Mouse (Mus musculus) hindbrain, embryonic 15.5 days (tissue): ENCODE measurements at regions not wholly inside any gene's neighbourhood (a gene's known extent, or its start where the extent isn't known, plus 50 kb on each side); places are given as distances from the start of the nearest gene placed in this dataset.
A peak's percentile ranks its signal among the peaks of the same experiment; 100 is the strongest.

Experiments used
- ATAC-seq: fragments of 200-750 bp; cut with Nextera tagmentation; 2 replicates; pipeline ENCODE4 v1.8.0; 2017; ENCODE audit warnings: low read depth, moderate number of reproducible peaks, moderate TSS enrichment; ENCODE audit not compliant: low FRiP score
- H3K27ac ChIP-seq: fragments of 300-500 bp; sonication (generic); replicated peaks from 2 replicates; pipeline ENCODE4 v1.5.1; 2015; ENCODE audit warnings: mild to moderate bottlenecking, inconsistent platforms
- H3K27me3 ChIP-seq: fragments of 300-500 bp; sonication (generic); 2 replicates; pipeline ENCODE4 v1.6.1; 2015; ENCODE audit warnings: control low read depth, inconsistent platforms
- H3K36me3 ChIP-seq: fragments of 300-500 bp; sonication (generic); 2 replicates; pipeline ENCODE4 v1.6.1; 2015; ENCODE audit warnings: control low read depth, inconsistent platforms
- H3K4me1 ChIP-seq: fragments of 300-500 bp; sonication (generic); replicated peaks from 2 replicates; pipeline ENCODE4 v1.6.1; 2015; ENCODE audit warnings: control low read depth, inconsistent platforms
- H3K4me2 ChIP-seq: fragments of 300-500 bp; sonication (generic); 2 replicates; pipeline ENCODE4 v1.6.1; 2015; ENCODE audit warnings: moderate library complexity, mild to moderate bottlenecking, inconsistent platforms
- H3K4me3 ChIP-seq: fragments of 300-500 bp; sonication (generic); 2 replicates; pipeline ENCODE4 v1.5.1; 2015; ENCODE audit warnings: mild to moderate bottlenecking, inconsistent platforms
- H3K9ac ChIP-seq: fragments of 300-500 bp; sonication (generic); 2 replicates; pipeline ENCODE4 v1.6.1; 2015; ENCODE audit warnings: inconsistent platforms
- H3K9me3 ChIP-seq: fragments of 300-500 bp; sonication (generic); 2 replicates; pipeline ENCODE4 v1.6.1; 2016; ENCODE audit warnings: control low read depth, inconsistent platforms
- WGBS: fragments of 180-500 bp; shearing (Covaris S2); methylation state at CpG from one replicate; pipeline ENCODE4 v1.1.7; 2015; 5-methylcytosine and 5-hydroxymethylcytosine counted together

GRCm38 (mm10) chr10:25620939-25621746, 85.1 kb upstream of the Smlr1 start:
- WGBS, result 27% methylated on average over 10 of the region's 10 CpGs
- ATAC-seq, result peak; percentile 83
- Histone ChIP-seq H3K9me3 (no peaks in the 10 kb centered on the region), H3K36me3 (no peaks in the 10 kb centered on the region), H3K4me2 (peak overlapping the region; percentile 36; the same call in 1 of the 2 replicates), H3K4me3 (no peak overlapping the region), H3K9ac (no peak overlapping the region), H3K27me3 (no peaks in the 10 kb centered on the region), H3K4me1 (peaks cover 14% of the 10 kb centered on the region), H3K27ac (peak overlapping the region; percentile 46)

GRCm38 (mm10) chr10:25619702-25620101, 83.6 kb upstream of the Smlr1 start:
- peaks cover 14% of the 10 kb centered on the region for H3K4me1 ChIP-seq
- ATAC-seq, result no peak
- H3K4me3 ChIP-seq, result no peak overlapping the region
- no peaks in the 10 kb centered on the region for H3K9me3 ChIP-seq
- H3K4me2 ChIP-seq, result no peak overlapping the region
- H3K27me3 ChIP-seq, result no peaks in the 10 kb centered on the region
- H3K9ac ChIP-seq, result no peak overlapping the region
- WGBS, result 94% methylated on average over 2 of the region's 2 CpGs
- no peak overlapping the region for H3K27ac ChIP-seq
- no peaks in the 10 kb centered on the region for H3K36me3 ChIP-seq

GRCm38 (mm10) chr10:25601471-25601870, 65.4 kb upstream of the Smlr1 start:
- Histone ChIP-seq H3K4me3 (no peak overlapping the region), H3K27me3 (no peaks in the 10 kb centered on the region), H3K36me3 (no peaks in the 10 kb centered on the region), H3K9me3 (no peaks in the 10 kb centered on the region), H3K4me2 (no peak overlapping the region), H3K4me1 (no peaks in the 10 kb centered on the region), H3K9ac (no peak overlapping the region), H3K27ac (no peak overlapping the region)
- ATAC-seq, result no peak
- WGBS, result 98% methylated on average over 2 of the region's 2 CpGs

GRCm38 (mm10) chr10:25589316-25589645, 53.2 kb upstream of the Smlr1 start:
- Histone ChIP-seq H3K27ac (no peak overlapping the region), H3K9me3 (no peaks in the 10 kb centered on the region), H3K4me1 (no peaks in the 10 kb centered on the region), H3K4me3 (no peak overlapping the region), H3K27me3 (no peaks in the 10 kb centered on the region), H3K4me2 (no peak overlapping the region), H3K9ac (no peak overlapping the region), H3K36me3 (no peaks in the 10 kb centered on the region)
- 90% methylated on average over 2 of the region's 2 CpGs for WGBS
- no peak for ATAC-seq

- Histone ChIP-seq H3K4me2 (no peak overlapping the region), H3K4me1 (no peaks in the 10 kb centered on the region), H3K36me3 (no peaks in the 10 kb centered on the region), H3K27ac (no peak overlapping the region), H3K9me3 (no peaks in the 10 kb centered on the region), H3K4me3 (no peak overlapping the region), H3K9ac (no peak overlapping the region), H3K27me3 (no peaks in the 10 kb centered on the region)
- WGBS, result 75% methylated on average over 12 of the region's 12 CpGs
- no peak for ATAC-seq
Observed at GRCm38 (mm10) chr10:25588611-25589315, 52.7 kb upstream of the Smlr1 start.
